Comparison of ENCODE assay signal across 19 mouse cellular contexts in genomic region chr15:61238996-61239395, GRCm38 (mm10).
DNase-seq lines count a peak whose midpoint lies in the region; ATAC-seq lines count a peak whose summit lies in the region.
"Had no signal": no experiment of that assay in that cellular context is flagged by ENCODE, and none has a peak within 500 bp of the region (broad histone marks: within the 10 kb centered on the region; RNA-seq: fewer than 3 reads in every experiment).

No protein-coding gene starts in this region.

- H3K9ac ChIP-seq in hindbrain, embryonic 16.5 days (ENCODE audit: low read depth, low read length) = no peak overlapping the region
- no peak overlapping the region for H3K9ac ChIP-seq in midbrain, embryonic 12.5 days (replicated peaks)
- no peak overlapping the region for H3K9ac ChIP-seq in midbrain, embryonic 14.5 days (replicated peaks; ENCODE audit: low read length)
- H3K9ac ChIP-seq in embryonic facial prominence, embryonic 13.5 days = no peak overlapping the region
- H3K9ac ChIP-seq in limb, embryonic 11.5 days (ENCODE audit: low read length) = no peak overlapping the region
- H3K9ac ChIP-seq: liver, embryonic 13.5 days; neural tube, embryonic 12.5 days; stomach, embryonic 15.5 days had no signal

- H3K4me2 ChIP-seq in hindbrain, embryonic 16.5 days (ENCODE audit: low read length) = no peak overlapping the region
- no peak overlapping the region for H3K4me2 ChIP-seq in midbrain, embryonic 12.5 days (replicated peaks)
- H3K4me2 ChIP-seq in midbrain, embryonic 14.5 days (ENCODE audit: low read length) = no peak overlapping the region
- peak overlapping the region; percentile 34 for H3K4me2 ChIP-seq in embryonic facial prominence, embryonic 13.5 days
- no peak overlapping the region for H3K4me2 ChIP-seq in limb, embryonic 11.5 days (ENCODE audit: low read depth, severe bottlenecking)
- H3K4me2 ChIP-seq: liver, embryonic 13.5 days; neural tube, embryonic 12.5 days; stomach, embryonic 15.5 days had no signal

- no peaks in the 10 kb centered on the region for H3K36me3 ChIP-seq in hindbrain, embryonic 10.5 days
- H3K36me3 ChIP-seq in hindbrain, embryonic 16.5 days (ENCODE audit: control insufficient read depth, insufficient read depth, low read length) = no peaks in the 10 kb centered on the region
- no peaks in the 10 kb centered on the region for H3K36me3 ChIP-seq in midbrain, embryonic 12.5 days
- no peaks in the 10 kb centered on the region for H3K36me3 ChIP-seq in midbrain, embryonic 14.5 days (ENCODE audit: control insufficient read depth, insufficient read depth, low read length)
- no peaks in the 10 kb centered on the region for H3K36me3 ChIP-seq in embryonic facial prominence, embryonic 13.5 days
- no peaks in the 10 kb centered on the region for H3K36me3 ChIP-seq in limb, embryonic 11.5 days (ENCODE audit: control insufficient read depth, insufficient read depth, low read length)
- H3K36me3 ChIP-seq: liver, embryonic 13.5 days; neural tube, embryonic 12.5 days; stomach, embryonic 15.5 days had no signal

- no peaks in the 10 kb centered on the region for H3K27me3 ChIP-seq in hindbrain, embryonic 10.5 days (ENCODE audit: insufficient read depth, poor library complexity, severe bottlenecking)
- H3K27me3 ChIP-seq in hindbrain, embryonic 16.5 days (replicated peaks; ENCODE audit: control insufficient read depth, insufficient read depth, low read length) = no peaks in the 10 kb centered on the region
- H3K27me3 ChIP-seq in midbrain, embryonic 12.5 days = no peaks in the 10 kb centered on the region
- H3K27me3 ChIP-seq in midbrain, embryonic 14.5 days (ENCODE audit: control insufficient read depth, insufficient read depth, low read length) = no peaks in the 10 kb centered on the region
- no peaks in the 10 kb centered on the region for H3K27me3 ChIP-seq in embryonic facial prominence, embryonic 13.5 days
- no peaks in the 10 kb centered on the region for H3K27me3 ChIP-seq in limb, embryonic 11.5 days (ENCODE audit: control insufficient read depth, insufficient read depth, low read length)
- H3K27me3 ChIP-seq: liver, embryonic 13.5 days; neural tube, embryonic 12.5 days; stomach, embryonic 15.5 days had no signal

- ATAC-seq in hindbrain, embryonic 16.5 days = no peak
- peak; percentile 38; the same call in 1 of the 2 replicates for ATAC-seq in midbrain, embryonic 12.5 days (ENCODE audit: low FRiP score, low read depth)
- no peak for ATAC-seq in midbrain, embryonic 14.5 days (ENCODE audit: low FRiP score, low TSS enrichment)
- no peak for ATAC-seq in embryonic facial prominence, embryonic 13.5 days (ENCODE audit: insufficient number of reproducible peaks, insufficient read depth, low FRiP score, low TSS enrichment, low read depth)
- ATAC-seq in limb, embryonic 11.5 days (ENCODE audit: insufficient number of reproducible peaks, low FRiP score, low TSS enrichment, low read depth) = peak; percentile 51; the same call in 1 of the 2 replicates
- ATAC-seq: activated CD4-positive, CD25-positive, alpha-beta regulatory T cell, adult 4 months had no signal

- no peaks in the 10 kb centered on the region for H3K9me3 ChIP-seq in hindbrain, embryonic 10.5 days
- H3K9me3 ChIP-seq in hindbrain, embryonic 16.5 days (ENCODE audit: control insufficient read depth, low read length) = no peaks in the 10 kb centered on the region
- no peaks in the 10 kb centered on the region for H3K9me3 ChIP-seq in midbrain, embryonic 12.5 days
- H3K9me3 ChIP-seq in midbrain, embryonic 14.5 days (ENCODE audit: control insufficient read depth, low read length) = no peaks in the 10 kb centered on the region
- H3K9me3 ChIP-seq in embryonic facial prominence, embryonic 13.5 days = no peaks in the 10 kb centered on the region
- no peaks in the 10 kb centered on the region for H3K9me3 ChIP-seq in limb, embryonic 11.5 days (ENCODE audit: control insufficient read depth, low read length)
- H3K9me3 ChIP-seq: liver, embryonic 13.5 days; neural tube, embryonic 12.5 days; stomach, embryonic 15.5 days had no signal

- H3K4me3 ChIP-seq in hindbrain, embryonic 10.5 days = no peak overlapping the region
- H3K4me3 ChIP-seq in hindbrain, embryonic 16.5 days (ENCODE audit: low read length) = no peak overlapping the region
- H3K4me3 ChIP-seq in midbrain, embryonic 12.5 days = no peak overlapping the region
- H3K4me3 ChIP-seq in midbrain, embryonic 14.5 days (replicated peaks; ENCODE audit: low read depth, low read length) = no peak overlapping the region
- no peak overlapping the region for H3K4me3 ChIP-seq in embryonic facial prominence, embryonic 13.5 days
- no peak overlapping the region for H3K4me3 ChIP-seq in limb, embryonic 11.5 days (ENCODE audit: low read depth, low read length)
- H3K4me3 ChIP-seq: liver, embryonic 13.5 days; neural tube, embryonic 12.5 days; stomach, embryonic 15.5 days had no signal

- WGBS in hindbrain, embryonic 10.5 days = 68% methylated on average over 11 of the region's 12 CpGs
- 66% methylated on average over 12 of the region's 12 CpGs for WGBS in hindbrain, embryonic 16.5 days
- WGBS in midbrain, embryonic 12.5 days = 66% methylated on average over 12 of the region's 12 CpGs
- 61% methylated on average over 11 of the region's 12 CpGs for WGBS in midbrain, embryonic 14.5 days
- 50% methylated on average over 11 of the region's 12 CpGs for WGBS in embryonic facial prominence, embryonic 13.5 days
- WGBS in limb, embryonic 11.5 days = 78% methylated on average over 10 of the region's 12 CpGs

- H3K27ac ChIP-seq in hindbrain, embryonic 10.5 days = peak overlapping the region; percentile 45
- H3K27ac ChIP-seq in hindbrain, embryonic 16.5 days (ENCODE audit: low read depth, low read length) = no peak overlapping the region
- H3K27ac ChIP-seq in midbrain, embryonic 12.5 days (replicated peaks) = no peak overlapping the region
- no peak overlapping the region for H3K27ac ChIP-seq in midbrain, embryonic 14.5 days (replicated peaks; ENCODE audit: low read depth, low read length)
- H3K27ac ChIP-seq in embryonic facial prominence, embryonic 13.5 days = peak overlapping the region; percentile 72
- H3K27ac ChIP-seq in limb, embryonic 11.5 days (replicated peaks; ENCODE audit: low read depth, low read length) = no peak overlapping the region; the same call in 1 of the 2 replicates
- H3K27ac ChIP-seq: liver, embryonic 13.5 days; neural tube, embryonic 12.5 days; stomach, embryonic 15.5 days had no signal

- peak; percentile 5 for DNase-seq in hindbrain, embryonic 10.5 days (ENCODE audit: low spot score)
- no peak for DNase-seq in midbrain, embryonic 14.5 days
- no peak for DNase-seq in limb, embryonic 11.5 days (ENCODE audit: low spot score)
- no peak for DNase-seq in urinary bladder, postnatal 25 days (ENCODE audit: low spot score)
- no peak for DNase-seq in frontal cortex, adult 2 months (ENCODE audit: extremely low spot score in 1 of 2, low spot score in 1 of 2)
- DNase-seq: adrenal gland, postnatal 14 days; B cell, adult 2 months; cerebellum, adult 11-12 months; cerebellum, postnatal 25 days; gastrocnemius, postnatal 10 days; heart, postnatal 14 days; liver, embryonic 13.5 days; right cerebral cortex, postnatal 14 days had no signal

- H3K4me1 ChIP-seq in hindbrain, embryonic 10.5 days (replicated peaks) = peaks cover 14% of the 10 kb centered on the region
- H3K4me1 ChIP-seq in hindbrain, embryonic 16.5 days (ENCODE audit: control insufficient read depth, insufficient read depth, low read depth, low read length) = peaks cover 3% of the 10 kb centered on the region
- no peaks in the 10 kb centered on the region; the same call in 1 of the 2 replicates for H3K4me1 ChIP-seq in midbrain, embryonic 12.5 days
- no peaks in the 10 kb centered on the region for H3K4me1 ChIP-seq in midbrain, embryonic 14.5 days (ENCODE audit: control insufficient read depth, insufficient read depth, low read length)
- peaks cover 28% of the 10 kb centered on the region for H3K4me1 ChIP-seq in embryonic facial prominence, embryonic 13.5 days
- H3K4me1 ChIP-seq in limb, embryonic 11.5 days (ENCODE audit: control insufficient read depth, insufficient read depth, low read length) = no peaks in the 10 kb centered on the region; the same call in 1 of the 2 replicates
- H3K4me1 ChIP-seq: liver, embryonic 13.5 days; stomach, embryonic 15.5 days had no signal

Comparison
In these comparisons a context has a peak if more than half of its experiments do, and no peak if none do; other contexts are left out.
1. H3K27ac ChIP-seq: peak in hindbrain, embryonic 10.5 days (single experiment) and embryonic facial prominence, embryonic 13.5 days (single experiment); none in hindbrain, embryonic 16.5 days (single experiment), midbrain, embryonic 12.5 days (single experiment), midbrain, embryonic 14.5 days (single experiment) and limb, embryonic 11.5 days (single experiment).
2. ATAC-seq: peak in midbrain, embryonic 12.5 days (single experiment) and limb, embryonic 11.5 days (single experiment); none in hindbrain, embryonic 16.5 days (single experiment), midbrain, embryonic 14.5 days (single experiment) and embryonic facial prominence, embryonic 13.5 days (single experiment).